Mouse (Mus musculus): ENCODE measurements at regions not wholly inside any gene's neighbourhood (a gene's known extent, or its start where the extent isn't known, plus 50 kb on each side); places are given as distances from the start of the nearest gene placed in this dataset.
"Not testable (repeated sequence)": the region's sequence is repeated elsewhere in the genome, so short reads cannot be mapped to it uniquely, and the experiment has no call there.

- DNase-seq (ENCODE audit: low spot score in 2 of 2), result no peak
Measured at GRCm38 (mm10) chr1:16904690-16905089, 811.6 kb upstream of the 4930444P10Rik start.

GRCm38 (mm10) chr1:16868383-16868782, 775.3 kb upstream of the 4930444P10Rik start:
- not testable (repeated sequence) for DNase-seq (ENCODE audit: low spot score in 2 of 2)

- DNase-seq (ENCODE audit: low spot score in 2 of 2), result not testable (repeated sequence)
Measured at GRCm38 (mm10) chr1:16867086-16867835, 774.1 kb upstream of the 4930444P10Rik start.

- no peak for DNase-seq (ENCODE audit: low spot score in 2 of 2)
Measured at GRCm38 (mm10) chr1:16837111-16837510, 744.0 kb upstream of the 4930444P10Rik start.

GRCm38 (mm10) chr1:16824709-16825108, 731.6 kb upstream of the 4930444P10Rik start:
- not testable (repeated sequence) for DNase-seq (ENCODE audit: low spot score in 2 of 2)

GRCm38 (mm10) chr1:16824057-16824456, 730.9 kb upstream of the 4930444P10Rik start:
- DNase-seq (ENCODE audit: low spot score in 2 of 2), result no peak

- no peak for DNase-seq (ENCODE audit: low spot score in 2 of 2)
Measured at GRCm38 (mm10) chr1:16821186-16821585, 728.1 kb upstream of the 4930444P10Rik start.

GRCm38 (mm10) chr1:16816572-16816971, 723.4 kb upstream of the 4930444P10Rik start:
- peak in 1 of 2 experiments; percentile 10 for DNase-seq (ENCODE audit: low spot score in 2 of 2)

GRCm38 (mm10) chr1:16815731-16816130, 722.6 kb upstream of the 4930444P10Rik start:
- DNase-seq (ENCODE audit: low spot score in 2 of 2), result no peak

GRCm38 (mm10) chr1:16809370-16810150, 716.4 kb upstream of the 4930444P10Rik start:
- no peak for DNase-seq (ENCODE audit: low spot score in 2 of 2)

- peak; percentile 70 to 74 for DNase-seq (ENCODE audit: low spot score in 2 of 2)
Measured at GRCm38 (mm10) chr1:16798292-16798691, 705.2 kb upstream of the 4930444P10Rik start.

- no peak for DNase-seq (ENCODE audit: low spot score in 2 of 2)
Measured at GRCm38 (mm10) chr1:16796449-16796848, 703.3 kb upstream of the 4930444P10Rik start.

- DNase-seq (ENCODE audit: low spot score in 2 of 2), result no peak
Measured at GRCm38 (mm10) chr1:16790733-16791309, 697.7 kb upstream of the 4930444P10Rik start.

- no peak for DNase-seq (ENCODE audit: low spot score in 2 of 2)
Measured at GRCm38 (mm10) chr1:16779791-16780190, 686.7 kb upstream of the 4930444P10Rik start.

- no peak for DNase-seq (ENCODE audit: low spot score in 2 of 2)
Measured at GRCm38 (mm10) chr1:16760951-16761350, 667.8 kb upstream of the 4930444P10Rik start.

Data from right cerebral cortex, postnatal 36 days (tissue).